Mouse (Mus musculus) lung, postnatal 0 days (tissue): ENCODE results near the gene Gli3. TPM values are rescaled to one million over a fixed set of nuclear protein-coding genes. Genes with fewer than 3 reads are reported as not detected.

Source experiments
- ATAC-seq: fragments of 200-750 bp; cut with Nextera tagmentation; 2 replicates; pipeline ENCODE4 v1.8.0; 2017; ENCODE audit warnings: moderate library complexity
- DNase-seq: peaks from one replicate; pipeline ENCODE4 v3.0.0-alpha.2; 2016; ENCODE audit warnings: low spot score
- H3K27ac ChIP-seq: fragments of 300-500 bp; sonication (generic); 2 replicates; pipeline ENCODE4 v1.5.1; 2014; ENCODE audit warnings: antibody characterized with exemption, mild to moderate bottlenecking, low read length, mixed read lengths
- H3K27me3 ChIP-seq: fragments of 300-500 bp; sonication (generic); replicated peaks from 2 replicates; pipeline ENCODE4 v1.6.1; 2014; ENCODE audit warnings: low read length, mixed read lengths; ENCODE audit not compliant: insufficient read depth
- H3K36me3 ChIP-seq: fragments of 300-500 bp; sonication (generic); 2 replicates; pipeline ENCODE4 v1.6.1; 2014; ENCODE audit warnings: low read length, mixed read lengths; ENCODE audit not compliant: insufficient read depth
- H3K4me1 ChIP-seq: fragments of 300-500 bp; sonication (generic); 2 replicates; pipeline ENCODE4 v1.6.1; 2014; ENCODE audit warnings: antibody characterized with exemption, low read depth, low read length, mixed read lengths; ENCODE audit not compliant: insufficient read depth
- H3K4me2 ChIP-seq: fragments of 300-500 bp; sonication (generic); replicated peaks from 2 replicates; pipeline ENCODE4 v1.6.1; 2014; ENCODE audit warnings: low read depth, mild to moderate bottlenecking, low read length, moderate library complexity, mixed read lengths
- H3K4me3 ChIP-seq: fragments of 300-500 bp; sonication (generic); 2 replicates; pipeline ENCODE4 v1.5.1; 2014; ENCODE audit warnings: low read depth, low read length
- H3K9ac ChIP-seq: fragments of 300-500 bp; sonication (generic); replicated peaks from 2 replicates; pipeline ENCODE4 v1.6.1; 2014; ENCODE audit warnings: low read depth, mild to moderate bottlenecking
- H3K9me3 ChIP-seq: fragments of 300-500 bp; sonication (generic); 2 replicates; pipeline ENCODE4 v1.6.1; 2016; ENCODE audit warnings: low read length, mixed read lengths
- CTCF ChIP-seq: IDR thresholded peaks from 2 replicates; pipeline ENCODE4 v1.5.1; 2016; ENCODE audit warnings: antibody characterized with exemption, mild to moderate bottlenecking
- EP300 ChIP-seq: IDR thresholded peaks from 2 replicates; pipeline ENCODE4 v1.6.1; 2016; ENCODE audit warnings: antibody characterized with exemption, mild to moderate bottlenecking, control low read depth
- WGBS: fragments of 180-500 bp; shearing (Covaris S2); extraction: QIAGEN DNeasy Blood & Tissue Kit; methylation state at CpG from one replicate; pipeline ENCODE4 v1.1.7; 2014; 5-methylcytosine and 5-hydroxymethylcytosine counted together
- polyA plus RNA-seq: library from polyadenylated mRNA; unstranded; fragments of >200 nt; fragmentation: Nextera tagmentation; extraction: Ambion mirVana; gene quantifications from 2 replicates; pipeline ENCODE4 v1.2.1, GENCODE M21; 2015

Gli3 gene
- polyA plus RNA-seq, 1 experiment from 2014 or later, result 3.5 TPM

DNA sequence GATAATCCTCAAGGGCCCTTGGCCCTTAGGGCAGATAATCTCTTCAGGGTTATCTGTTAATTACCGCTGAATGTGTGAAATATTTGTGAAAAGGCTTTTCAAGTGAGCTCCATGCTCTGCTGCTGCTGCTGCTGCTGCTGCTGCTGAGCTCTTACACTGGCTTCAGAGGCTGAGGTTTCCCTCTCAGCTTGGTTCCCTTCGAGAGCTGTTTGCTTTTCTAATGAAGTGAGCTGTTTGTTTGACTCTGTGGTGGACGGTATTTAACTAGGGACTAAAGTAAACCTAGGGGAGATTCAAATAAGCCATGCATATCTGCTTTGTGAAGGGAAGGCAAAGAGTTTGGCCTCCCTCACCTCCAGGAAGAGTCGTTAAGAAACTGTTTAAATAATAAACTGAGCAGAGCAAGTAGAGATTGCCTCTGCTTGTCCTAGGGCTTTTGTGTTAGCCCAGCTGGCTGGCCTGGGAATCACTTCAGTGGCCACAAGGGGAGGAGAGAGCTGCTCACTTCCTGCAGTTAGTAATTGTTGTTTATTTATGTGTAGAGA, 139.7 kb downstream of the Gli3 start:
- 20% methylated on average over 4 of the region's 4 CpGs for WGBS
- ATAC-seq (peak; percentile 90), DNase-seq (peak; percentile 77)
- Histone ChIP-seq H3K27ac (peak overlapping the region; percentile 17; the same call in 1 of the 2 replicates), H3K4me3 (no peak overlapping the region), H3K9me3 (no peaks in the 10 kb centered on the region), H3K4me2 (no peak overlapping the region), H3K36me3 (no peaks in the 10 kb centered on the region), H3K4me1 (peaks cover 8% of the 10 kb centered on the region; the same call in 1 of the 2 replicates), H3K9ac (no peak overlapping the region), H3K27me3 (no peaks in the 10 kb centered on the region)
- TF ChIP-seq CTCF, result peak; percentile 24; the same call in 1 of the 2 replicates
- TF ChIP-seq EP300, result no peak

DNA sequence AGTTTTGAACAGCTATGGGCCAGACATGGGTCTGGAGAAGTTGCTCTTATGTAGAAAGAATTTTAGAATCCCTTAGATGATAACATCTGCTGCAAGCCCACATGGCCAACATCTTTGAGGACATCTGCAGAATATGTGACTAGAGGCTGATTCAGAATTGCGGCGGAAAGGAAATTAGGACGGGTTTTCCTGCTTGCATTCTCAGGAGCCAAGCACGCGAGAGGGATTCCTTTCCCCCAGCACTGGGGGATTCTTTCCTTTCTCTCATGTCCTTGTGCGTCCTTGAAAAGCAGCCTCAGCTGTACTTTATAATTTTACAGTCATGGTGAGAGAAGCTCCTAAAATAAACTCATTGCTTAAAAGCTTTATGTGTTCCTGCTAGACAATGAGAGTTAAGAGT, 141.0 kb downstream of the Gli3 start:
- DNase-seq (no peak), ATAC-seq (no peak)
- no peak overlapping the region for H3K27ac ChIP-seq
- no peaks in the 10 kb centered on the region for H3K27me3 ChIP-seq
- no peaks in the 10 kb centered on the region for H3K9me3 ChIP-seq
- WGBS, result 67% methylated on average over 6 of the region's 6 CpGs
- no peak overlapping the region for H3K9ac ChIP-seq
- no peak overlapping the region for H3K4me3 ChIP-seq
- peaks cover 8% of the 10 kb centered on the region; the same call in 1 of the 2 replicates for H3K4me1 ChIP-seq
- H3K4me2 ChIP-seq, result no peak overlapping the region
- TF ChIP-seq EP300 (no peak), CTCF (no peak)
- no peaks in the 10 kb centered on the region for H3K36me3 ChIP-seq

DNA sequence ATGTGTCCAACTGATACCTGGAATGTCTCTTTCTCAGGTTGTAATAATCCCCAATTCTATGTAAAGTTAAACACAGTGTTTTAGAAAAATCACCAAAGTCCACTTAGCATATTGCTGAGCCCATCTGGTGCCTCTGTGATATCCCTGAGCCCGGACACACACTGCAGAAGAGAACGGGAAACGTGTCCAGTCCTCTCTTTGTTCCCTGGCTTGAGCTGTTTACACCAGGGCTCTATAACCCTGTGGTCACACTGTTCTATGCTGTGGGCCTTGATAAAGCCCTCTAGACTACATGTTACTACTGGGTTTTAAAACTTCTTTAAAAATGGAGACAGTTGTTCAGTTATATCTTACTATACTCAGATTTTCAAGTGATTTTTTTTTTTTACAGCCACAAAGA, 154.4 kb downstream of the Gli3 start:
- H3K36me3 ChIP-seq, result no peaks in the 10 kb centered on the region
- 48% methylated on average over 3 of the region's 3 CpGs for WGBS
- no peak overlapping the region for H3K4me3 ChIP-seq
- no peak for DNase-seq
- no peaks in the 10 kb centered on the region for H3K27me3 ChIP-seq
- no peak for TF ChIP-seq CTCF
- no peak for TF ChIP-seq EP300
- no peak overlapping the region for H3K27ac ChIP-seq
- H3K9ac ChIP-seq, result no peak overlapping the region
- H3K4me2 ChIP-seq, result no peak overlapping the region
- no peaks in the 10 kb centered on the region for H3K9me3 ChIP-seq
- no peaks in the 10 kb centered on the region; the same call in 1 of the 2 replicates for H3K4me1 ChIP-seq
- no peak for ATAC-seq

DNA sequence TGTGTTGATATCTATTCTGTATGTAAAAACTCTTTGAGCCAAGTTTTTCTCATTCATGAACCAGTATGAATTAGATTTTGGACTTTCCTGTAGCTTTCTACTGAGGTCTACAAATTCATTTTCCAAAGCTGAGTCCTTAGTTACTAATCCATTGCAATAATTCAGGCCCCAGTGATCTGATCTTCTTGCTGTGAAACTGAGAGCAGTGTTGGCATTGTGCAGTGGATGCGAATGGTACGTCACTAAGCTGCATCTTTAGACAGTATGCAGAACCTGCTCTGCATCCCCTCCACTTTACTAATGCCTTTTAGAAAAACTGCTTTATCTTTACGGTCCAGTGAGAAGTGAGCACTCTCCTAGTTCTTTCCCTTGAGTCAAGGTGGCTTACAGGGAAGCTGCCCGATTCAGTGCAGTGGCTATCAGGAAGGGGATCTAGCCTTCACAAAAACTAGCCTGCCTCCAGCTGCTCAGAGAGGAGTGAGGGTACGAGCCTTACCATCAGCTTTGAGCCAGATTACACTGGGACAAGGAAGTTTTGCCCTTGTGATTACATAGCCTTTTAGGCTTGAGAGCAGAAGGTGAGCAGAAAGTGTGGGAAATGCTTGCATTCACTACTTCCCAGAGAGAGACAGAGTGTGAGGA, 155.1 kb downstream of the Gli3 start:
- H3K9ac ChIP-seq, result no peak overlapping the region
- no peak for DNase-seq
- H3K27ac ChIP-seq, result no peak overlapping the region
- no peak overlapping the region for H3K4me2 ChIP-seq
- 71% methylated on average over 5 of the region's 5 CpGs for WGBS
- no peak overlapping the region for H3K4me3 ChIP-seq
- no peaks in the 10 kb centered on the region for H3K36me3 ChIP-seq
- ATAC-seq, result no peak
- H3K4me1 ChIP-seq, result no peaks in the 10 kb centered on the region; the same call in 1 of the 2 replicates
- H3K9me3 ChIP-seq, result no peaks in the 10 kb centered on the region
- TF ChIP-seq EP300 (no peak), CTCF (no peak)
- no peaks in the 10 kb centered on the region for H3K27me3 ChIP-seq

DNA sequence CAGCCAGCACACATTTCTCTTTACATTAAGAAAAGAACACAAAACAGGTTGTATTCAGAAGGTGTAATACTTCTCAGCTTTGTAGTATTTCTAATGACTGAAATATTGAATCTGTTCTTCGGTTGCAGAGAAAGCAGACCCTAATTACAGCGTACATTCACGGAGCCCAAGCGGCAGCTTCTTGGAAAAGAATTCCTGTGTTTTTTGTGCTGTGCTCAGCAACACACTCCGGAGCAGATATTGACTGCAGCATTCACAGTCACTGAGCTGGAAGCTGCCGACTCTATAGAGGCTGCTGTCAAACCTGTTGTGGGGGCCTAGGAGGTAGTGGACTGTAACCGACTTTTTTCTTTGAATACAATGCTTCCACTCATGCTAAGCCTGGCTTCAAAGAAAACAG, 158.0 kb downstream of the Gli3 start:
- Histone ChIP-seq H3K9ac (no peak overlapping the region), H3K36me3 (no peaks in the 10 kb centered on the region), H3K4me1 (peaks cover 10% of the 10 kb centered on the region; the same call in 1 of the 2 replicates), H3K4me2 (no peak overlapping the region), H3K27me3 (no peaks in the 10 kb centered on the region), H3K4me3 (no peak overlapping the region), H3K27ac (no peak overlapping the region), H3K9me3 (no peaks in the 10 kb centered on the region)
- no peak for ATAC-seq
- no peak for DNase-seq
- 81% methylated on average over 7 of the region's 7 CpGs for WGBS
- TF ChIP-seq EP300 (no peak), CTCF (no peak)

DNA sequence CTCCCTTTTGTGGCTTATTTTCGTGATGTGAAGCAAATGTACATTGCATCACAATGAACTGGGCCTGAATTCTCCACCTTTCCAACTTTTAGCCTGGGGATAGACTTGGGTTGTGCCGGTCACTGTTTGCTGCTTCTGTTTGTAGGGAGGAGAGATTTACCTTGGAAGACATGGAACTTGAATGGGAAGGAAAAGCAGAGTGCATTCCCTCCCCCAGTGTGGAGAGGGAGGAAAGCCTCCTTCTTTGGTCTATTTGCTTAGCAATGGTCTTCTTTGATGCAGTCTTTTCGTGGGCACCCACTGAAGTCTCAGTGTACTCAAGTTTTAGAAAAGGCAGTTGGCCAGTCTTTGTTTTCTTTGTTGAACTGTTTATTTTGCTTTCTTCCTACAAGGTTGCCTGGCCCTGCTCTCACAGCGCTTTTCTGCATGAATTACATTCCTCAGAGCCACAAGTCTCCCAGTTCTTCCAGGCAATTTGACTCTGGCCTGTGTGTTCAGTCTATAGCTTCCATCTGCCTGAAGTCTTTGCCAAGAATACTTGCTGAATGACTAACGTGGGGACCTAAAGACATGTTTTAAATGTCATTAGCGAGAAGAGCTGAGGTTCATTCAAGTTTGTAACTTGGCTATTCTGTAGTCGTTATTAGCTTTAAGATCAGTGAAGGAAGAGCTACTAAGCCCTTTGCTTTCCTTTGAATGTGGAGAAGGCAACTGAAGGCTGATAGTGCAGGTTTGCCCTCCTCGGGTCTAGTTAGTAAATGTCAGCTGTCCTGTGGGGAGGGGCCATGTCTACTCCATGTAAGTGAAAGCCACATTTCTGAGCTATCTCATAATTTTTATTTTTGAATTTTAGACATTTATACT, 161.7 kb downstream of the Gli3 start:
- no peak for TF ChIP-seq EP300
- TF ChIP-seq CTCF, result no peak
- WGBS, result 23% methylated on average over 8 of the region's 8 CpGs
- H3K36me3 ChIP-seq, result no peaks in the 10 kb centered on the region
- 0 out of 2 replicates have a peak overlapping the region, but pooled peaks have one; percentile 2 for H3K4me2 ChIP-seq
- no peak overlapping the region for H3K4me3 ChIP-seq
- peaks cover 10% of the 10 kb centered on the region; the same call in 1 of the 2 replicates for H3K4me1 ChIP-seq
- DNase-seq (peak; percentile 84), ATAC-seq (peak; percentile 72)
- H3K9ac ChIP-seq, result no peak overlapping the region
- H3K27me3 ChIP-seq, result no peaks in the 10 kb centered on the region
- no peaks in the 10 kb centered on the region for H3K9me3 ChIP-seq
- no peak overlapping the region for H3K27ac ChIP-seq
